Mouse (Mus musculus): ENCODE data around the gene Gm3415.
"Not testable (repeated sequence)": the region's sequence is repeated elsewhere in the genome, so short reads cannot be mapped to it uniquely, and the experiment has no call there.

Gene Gm3415

DNA sequence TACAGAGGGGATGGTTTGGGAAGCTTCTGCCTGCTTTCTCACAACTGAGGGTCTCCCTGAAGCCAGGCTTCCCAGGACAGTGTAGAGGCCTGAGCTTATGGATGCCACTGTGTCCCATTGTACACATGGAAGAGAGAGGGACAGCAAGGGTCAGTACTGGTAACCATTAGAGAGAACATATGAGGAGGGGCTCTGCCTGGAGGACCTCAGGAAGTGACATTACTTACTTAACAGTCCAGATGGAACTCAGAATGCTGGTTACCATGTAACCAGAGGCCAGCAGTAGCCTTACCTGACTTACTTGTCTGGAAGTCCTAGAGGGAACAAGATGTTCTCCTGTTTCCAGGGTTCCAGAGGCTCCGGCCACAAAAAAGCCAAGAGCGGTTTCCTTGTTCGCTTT, at the start of gene Gm3415:
Gene Gm3415 (plus strand): TSS at position 301 of the 400 bp plus-strand sequence.
- not testable (repeated sequence) for DNase-seq (ENCODE audit: low spot score in 2 of 2)

DNA sequence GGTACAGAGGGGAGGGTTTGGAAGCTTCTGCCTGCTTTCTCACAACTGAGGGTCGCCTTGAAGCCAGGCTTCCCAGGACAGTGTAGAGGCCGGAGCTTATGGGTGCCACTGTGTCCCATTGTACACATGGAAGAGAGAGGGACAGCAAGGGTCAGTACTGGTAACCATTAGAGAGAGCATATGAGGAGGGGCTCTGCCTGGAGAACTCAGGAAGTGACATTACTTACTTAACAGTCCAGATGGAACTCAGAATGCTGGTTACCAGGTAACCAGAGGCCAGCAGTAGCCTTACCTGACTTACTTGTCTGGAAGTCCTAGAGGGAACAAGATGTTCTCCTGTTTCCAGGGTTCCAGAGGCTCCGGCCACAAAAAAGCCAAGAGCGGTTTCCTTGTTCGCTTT, 42.1 kb upstream of the Gm3415 start, which contains the start of gene Gm3402:
Gene Gm3402 (plus strand): TSS at position 301 of the 400 bp plus-strand sequence.
- DNase-seq (ENCODE audit: low spot score in 2 of 2), result not testable (repeated sequence)

- not testable (repeated sequence) for DNase-seq (ENCODE audit: low spot score in 2 of 2)
Observed at GRCm38 (mm10) chr5:146525501-146525900, 30.4 kb upstream of the Gm3415 start, which contains the start of gene Gm3404. Gene Gm3404 (plus strand): TSS chr5:146525801.

- not testable (repeated sequence) for DNase-seq (ENCODE audit: low spot score in 2 of 2)
Observed at GRCm38 (mm10) chr5:146537347-146537746, 18.6 kb upstream of the Gm3415 start, which contains the start of gene Gm3409. Gene Gm3409 (plus strand): TSS chr5:146537647.

DNA sequence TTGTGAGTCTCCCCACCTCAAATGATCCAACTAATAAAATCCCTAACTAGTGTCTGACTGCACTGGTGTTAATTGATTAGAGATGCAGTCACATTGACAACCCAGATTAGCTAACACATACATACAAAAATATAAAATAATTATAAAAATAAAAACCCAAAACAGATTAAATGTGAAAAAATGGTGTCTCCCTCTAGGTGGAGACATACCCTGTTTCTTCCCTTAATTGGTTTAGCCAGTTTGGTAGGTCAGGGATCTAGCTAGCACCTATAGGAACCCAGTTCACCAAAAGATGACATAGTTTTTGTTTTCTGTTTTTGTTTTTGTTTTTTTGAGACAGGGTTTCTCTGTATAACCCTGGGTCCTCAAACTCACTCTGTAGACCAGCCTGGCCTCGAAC, 8.3 kb downstream of the Gm3415 start:
- DNase-seq (ENCODE audit: low spot score in 2 of 2), result no peak

- DNase-seq (ENCODE audit: low spot score in 2 of 2), result no peak
Observed at GRCm38 (mm10) chr5:146567054-146567453, 11.1 kb downstream of the Gm3415 start.

DNA sequence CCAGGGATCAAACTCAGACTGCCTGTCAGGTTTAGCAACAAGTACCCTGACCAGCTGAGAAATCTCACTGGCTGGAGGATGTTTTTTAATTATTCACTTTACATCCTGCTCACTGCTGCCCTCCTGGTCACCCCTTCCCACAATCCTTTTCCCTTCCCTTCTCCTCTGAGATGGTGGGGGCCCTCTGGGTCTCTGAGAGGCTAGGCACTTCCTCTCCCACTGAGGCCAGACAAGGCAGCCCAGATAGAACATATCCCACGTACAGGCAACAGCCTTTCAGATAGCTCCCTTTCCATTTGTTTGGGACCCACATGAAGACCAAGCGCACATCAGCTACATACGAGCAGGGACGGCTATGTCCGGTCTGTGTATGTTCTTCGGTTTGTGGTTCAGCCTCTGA, 14.2 kb downstream of the Gm3415 start:
- DNase-seq (ENCODE audit: low spot score in 2 of 2), result not testable (repeated sequence)

DNA sequence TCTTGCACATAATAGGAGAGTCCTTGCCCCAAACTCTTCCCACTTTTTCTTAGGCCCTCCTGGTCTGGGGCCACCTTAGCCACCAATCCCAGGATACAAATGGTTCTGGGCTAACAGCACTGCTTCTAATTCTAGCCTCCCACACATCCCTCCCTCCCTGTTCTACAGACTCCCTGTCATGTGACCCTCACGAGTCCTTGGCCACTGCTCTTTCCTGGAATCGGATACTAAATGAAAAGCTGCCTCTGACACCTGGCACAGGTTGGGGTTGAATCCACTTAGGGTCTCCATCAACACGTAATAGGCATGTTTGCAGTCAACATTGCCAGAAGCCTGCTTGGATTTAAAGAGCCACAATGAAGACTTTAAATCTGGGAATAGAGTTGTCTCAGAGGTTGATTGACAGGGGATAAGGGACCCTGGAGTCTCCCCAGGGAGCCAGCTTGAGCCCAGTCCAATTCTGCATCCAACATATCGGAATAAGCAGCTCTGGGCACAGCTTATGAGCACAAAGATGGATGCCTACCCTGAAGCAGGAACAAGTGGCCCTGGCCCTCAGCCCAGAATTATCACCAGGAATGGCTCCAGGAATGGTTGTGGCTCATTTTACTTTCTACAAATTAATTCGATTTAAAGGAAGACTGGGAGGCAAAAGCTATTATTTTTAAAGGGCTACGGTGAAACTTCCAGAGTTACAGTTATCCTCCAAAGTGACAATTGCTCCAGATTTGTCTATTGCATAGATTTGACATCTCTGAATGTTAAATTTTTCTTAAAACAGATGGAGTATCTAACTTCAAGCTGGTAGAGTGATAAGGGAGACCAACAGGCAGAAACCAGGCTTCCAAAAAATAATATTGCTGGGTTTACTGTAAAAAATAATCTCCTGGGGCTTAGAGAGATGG, 16.1 kb downstream of the Gm3415 start:
- not testable (repeated sequence) for DNase-seq (ENCODE audit: low spot score in 2 of 2)

DNA sequence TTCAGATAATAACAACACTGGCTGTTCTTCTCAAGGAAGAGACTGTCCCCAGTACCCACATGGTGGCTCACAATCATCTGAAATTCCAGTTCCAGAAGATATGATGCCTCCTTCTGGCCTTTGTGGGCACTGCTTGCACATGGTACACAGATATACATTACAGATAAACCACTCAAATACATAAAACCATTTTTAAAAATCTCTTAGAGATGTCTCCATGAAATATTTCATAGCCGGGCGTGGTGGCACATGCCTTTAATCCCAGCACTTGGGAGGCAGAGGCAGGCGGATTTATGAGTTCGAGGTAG, 16.8 kb downstream of the Gm3415 start:
- not testable (repeated sequence) for DNase-seq (ENCODE audit: low spot score in 2 of 2)

GRCm38 (mm10) chr5:146576668-146577067, 20.7 kb downstream of the Gm3415 start:
- no peak for DNase-seq (ENCODE audit: low spot score in 2 of 2)

- DNase-seq (ENCODE audit: low spot score in 2 of 2), result no peak
Observed at GRCm38 (mm10) chr5:146584156-146584477, 28.2 kb downstream of the Gm3415 start.

GRCm38 (mm10) chr5:146584478-146585306, 28.8 kb downstream of the Gm3415 start, which contains the start of gene Gpr12:
Gene Gpr12 (minus strand): TSS chr5:146585239.
- DNase-seq (ENCODE audit: low spot score in 2 of 2), result no peak

DNA sequence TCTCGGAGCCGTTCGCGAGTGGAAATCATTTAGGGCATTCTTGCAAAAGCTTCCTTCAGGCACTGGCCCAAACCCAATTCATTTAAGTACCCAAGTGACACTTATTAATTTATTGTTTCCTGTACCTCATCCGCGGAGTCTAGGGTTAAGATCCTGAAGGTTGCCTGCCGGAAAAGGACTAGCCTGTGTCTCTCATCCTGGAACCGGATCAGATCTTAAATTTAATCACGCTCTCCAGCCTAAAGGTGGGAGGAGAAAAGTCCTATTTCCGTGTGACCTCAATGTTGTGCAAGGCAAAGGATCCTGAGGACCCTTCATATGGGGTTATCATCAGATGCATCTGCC, 29.3 kb downstream of the Gm3415 start:
- DNase-seq (ENCODE audit: low spot score in 2 of 2), result no peak

GRCm38 (mm10) chr5:146586357-146587070, 30.6 kb downstream of the Gm3415 start:
- DNase-seq (ENCODE audit: low spot score in 2 of 2), result no peak

GRCm38 (mm10) chr5:146590987-146591386, 35.1 kb downstream of the Gm3415 start:
- DNase-seq (ENCODE audit: low spot score in 2 of 2), result peak in 1 of 2 experiments; percentile 21

DNA sequence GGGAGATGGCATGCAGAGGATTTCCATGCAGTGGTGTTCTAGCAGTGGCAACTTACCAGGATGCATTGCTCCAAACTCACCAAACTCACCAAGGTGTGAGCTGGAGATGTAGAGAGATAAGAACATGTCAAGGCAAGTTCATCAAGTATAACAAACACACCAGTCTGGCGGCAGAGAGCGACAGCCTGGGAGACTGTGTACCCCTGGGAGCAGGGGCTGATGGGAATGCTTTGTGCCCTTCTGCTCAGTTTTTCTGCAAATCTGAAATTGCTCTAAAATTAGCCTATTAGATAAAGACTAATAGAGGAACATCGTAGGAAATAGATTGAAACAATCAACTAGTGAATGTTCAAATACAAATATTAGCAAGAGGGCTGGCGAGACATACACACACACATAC, 35.7 kb downstream of the Gm3415 start:
- DNase-seq (ENCODE audit: low spot score in 2 of 2), result no peak

DNA sequence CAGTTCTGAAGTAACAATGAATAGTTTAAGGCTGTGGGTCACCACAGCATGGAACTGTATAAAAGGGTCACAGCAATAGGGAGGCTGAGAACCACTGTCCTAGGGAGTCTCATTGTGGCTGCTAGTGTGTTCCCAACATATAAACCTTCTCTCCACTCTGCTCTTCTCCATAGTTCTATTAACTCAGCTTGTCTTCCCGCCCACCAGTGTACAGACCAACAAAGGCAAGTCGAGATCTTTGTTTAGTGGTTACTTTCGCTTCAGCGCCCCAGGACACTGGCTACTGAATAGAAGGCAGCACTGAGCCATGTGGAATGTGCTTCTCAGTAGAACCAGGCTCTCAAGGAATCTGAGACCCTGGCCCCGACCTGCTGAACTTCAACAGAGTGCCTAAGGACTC, 36.6 kb downstream of the Gm3415 start:
- no peak for DNase-seq (ENCODE audit: low spot score in 2 of 2)

DNA sequence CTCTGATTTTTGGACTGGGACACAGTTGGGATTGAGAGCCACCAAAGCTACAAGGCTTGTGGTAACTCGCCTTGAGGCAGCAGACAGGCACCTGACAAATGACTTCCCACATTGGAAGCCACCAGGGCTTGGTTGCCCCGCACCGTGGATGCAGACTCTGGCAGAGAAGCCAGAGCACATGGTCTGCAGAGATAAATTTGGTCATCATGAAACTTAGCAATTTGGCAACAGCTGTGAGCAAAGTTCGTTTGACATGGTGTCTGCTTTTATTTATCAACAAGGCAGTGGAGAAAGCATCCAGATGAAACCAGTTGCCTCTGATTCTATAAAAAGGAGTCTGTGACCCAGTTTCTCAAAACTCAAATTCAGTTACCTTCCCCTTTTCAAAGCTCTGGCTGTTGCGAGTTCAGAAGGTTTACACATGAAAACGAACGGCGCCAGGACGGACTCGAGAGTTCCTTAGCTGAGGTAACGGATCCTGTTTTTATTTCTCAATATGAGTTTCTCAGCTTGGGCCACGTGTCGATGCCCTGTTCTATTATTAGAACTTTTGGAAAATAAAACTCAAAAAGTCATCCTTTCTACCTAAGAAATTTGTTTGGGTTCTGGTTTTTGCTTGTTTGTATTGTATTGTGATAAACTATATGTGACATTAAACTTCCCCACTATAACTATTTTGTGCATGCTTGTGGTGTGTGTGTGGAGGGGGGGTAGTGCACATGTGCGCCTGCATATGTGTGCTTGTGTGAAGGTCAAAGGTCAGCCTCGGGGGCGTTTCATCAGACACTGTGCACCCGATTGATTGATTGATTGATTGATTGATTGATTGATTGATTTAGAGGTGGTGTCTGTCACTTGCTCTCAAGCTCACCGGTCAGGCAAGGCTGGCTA, 40.9 kb downstream of the Gm3415 start:
- DNase-seq (ENCODE audit: low spot score in 2 of 2), result no peak

DNA sequence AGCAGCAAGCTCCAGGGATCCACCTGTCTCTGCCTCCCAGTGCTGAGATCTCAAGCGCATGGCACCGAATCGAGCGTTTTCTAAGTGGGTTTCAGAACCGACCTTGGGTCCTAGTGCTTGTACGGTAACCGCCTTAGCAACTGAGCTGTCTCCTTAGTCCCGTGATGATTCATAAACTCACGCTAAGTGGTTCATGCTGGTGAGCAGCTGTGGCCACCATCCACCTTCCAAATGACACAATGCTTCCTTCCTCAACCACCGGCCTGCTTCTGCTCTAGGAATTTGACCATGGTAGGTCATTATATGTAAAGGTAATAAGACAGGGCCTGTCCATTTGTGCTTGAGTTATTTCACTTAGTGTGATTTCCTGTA, 41.6 kb downstream of the Gm3415 start:
- no peak for DNase-seq (ENCODE audit: low spot score in 2 of 2)

DNA sequence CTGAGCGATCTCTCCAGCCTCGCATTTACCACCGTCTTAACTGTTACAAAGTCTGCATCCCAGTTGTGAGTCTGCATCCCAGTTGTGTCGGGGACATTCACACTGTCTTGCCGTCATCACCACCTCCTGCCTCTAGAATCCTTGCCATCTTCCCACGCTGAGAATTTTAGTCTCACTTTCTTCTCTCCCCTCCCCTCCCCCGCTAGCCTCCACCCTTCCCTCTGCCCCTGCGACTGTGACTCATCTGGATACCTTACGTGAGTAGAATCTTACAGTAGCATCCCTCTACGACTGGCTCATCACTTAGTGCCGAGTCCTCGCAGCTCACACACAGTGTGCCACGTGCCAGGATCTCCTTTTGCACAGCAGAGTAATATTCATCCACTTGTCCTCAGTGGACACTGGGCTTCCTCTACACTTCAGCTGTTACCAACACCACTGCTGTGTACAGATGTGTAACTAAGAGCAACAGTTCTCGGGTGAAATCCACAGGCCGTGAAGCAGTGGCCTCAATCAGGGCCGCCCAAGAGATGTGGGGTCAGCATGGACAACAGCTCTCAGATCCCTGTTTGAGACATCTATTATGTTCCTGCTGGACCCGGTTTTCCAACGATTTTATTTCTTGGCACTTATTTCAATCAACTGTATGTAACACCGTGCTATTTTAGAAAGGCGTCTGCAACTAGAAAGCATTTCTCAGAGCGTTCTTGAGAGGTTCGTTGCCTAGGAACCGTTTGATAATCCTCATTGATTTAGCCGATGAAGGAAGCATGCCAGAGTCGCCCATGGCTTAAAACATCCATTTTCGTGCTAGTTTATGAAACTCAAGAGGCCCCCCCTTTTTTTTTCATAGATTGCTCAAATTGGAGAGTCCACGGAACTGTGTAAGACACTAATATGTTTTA, 42.5 kb downstream of the Gm3415 start:
- no peak for DNase-seq (ENCODE audit: low spot score in 2 of 2)
